Comparison of ENCODE assay signal across 8 mouse cellular contexts in the genomic region with DNA sequence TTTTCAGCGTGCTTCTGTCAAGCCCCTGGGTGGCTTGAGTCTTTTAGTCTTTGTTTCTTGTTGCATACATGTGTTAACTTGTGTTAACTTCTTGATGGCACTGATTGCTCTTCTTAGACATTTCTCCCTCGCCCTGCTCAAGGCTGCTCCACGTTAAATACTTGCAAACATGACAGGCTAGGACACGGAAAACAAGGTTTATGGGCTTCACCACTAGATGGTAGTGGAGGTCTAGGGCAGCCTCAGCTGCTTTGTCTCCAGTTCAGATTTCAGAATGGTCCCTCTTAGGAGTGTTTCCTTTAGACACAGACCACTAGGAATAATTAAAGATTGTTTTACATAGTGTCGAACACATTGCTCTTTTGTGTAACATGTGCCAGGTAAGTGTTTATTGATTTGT. TPM values are rescaled to one million over a fixed set of nuclear protein-coding genes. Genes with fewer than 3 reads are reported as not detected.
DNase-seq lines count a peak whose midpoint lies in the region; ATAC-seq and TF ChIP-seq lines count a peak whose summit lies in the region.

No protein-coding gene starts in this region.

- no peak overlapping the region for H3K9ac ChIP-seq in embryonic facial prominence, embryonic 14.5 days (ENCODE audit: low read depth, low read length)
- no peak overlapping the region for H3K9ac ChIP-seq in limb, embryonic 14.5 days (ENCODE audit: low read depth, low read length, severe bottlenecking)
- no peak overlapping the region for H3K9ac ChIP-seq in neural tube, embryonic 13.5 days

- TF ChIP-seq POLR2A in limb, embryonic 14.5 days (IDR thresholded peaks at IDR 0.05; ENCODE audit: borderline replicate concordance, extremely low read depth, insufficient read depth, insufficient read length) = no peak

- no peak overlapping the region for H3K27ac ChIP-seq in embryonic facial prominence, embryonic 14.5 days (replicated peaks; ENCODE audit: low read depth, low read length)
- no peak overlapping the region for H3K27ac ChIP-seq in limb, embryonic 14.5 days (replicated peaks; ENCODE audit: low read depth, low read length)
- no peak overlapping the region for H3K27ac ChIP-seq in neural tube, embryonic 13.5 days (replicated peaks)

- H3K4me3 ChIP-seq in embryonic facial prominence, embryonic 14.5 days (ENCODE audit: low read depth, low read length) = no peak overlapping the region
- H3K4me3 ChIP-seq in limb, embryonic 14.5 days (replicated peaks; ENCODE audit: low read length) = no peak overlapping the region
- no peak overlapping the region for H3K4me3 ChIP-seq in neural tube, embryonic 13.5 days

- WGBS in embryonic facial prominence, embryonic 14.5 days = 23% methylated on average over 5 of the region's 5 CpGs
- 21% methylated on average over 5 of the region's 5 CpGs for WGBS in limb, embryonic 14.5 days
- 39% methylated on average over 5 of the region's 5 CpGs for WGBS in neural tube, embryonic 13.5 days

- peak; percentile 78 for ATAC-seq in embryonic facial prominence, embryonic 14.5 days (ENCODE audit: low read depth)
- peak; percentile 70; the same call in 1 of the 2 replicates for ATAC-seq in limb, embryonic 14.5 days (ENCODE audit: low FRiP score, low read depth)
- peak; percentile 71; the same call in 1 of the 2 replicates for ATAC-seq in neural tube, embryonic 13.5 days (ENCODE audit: low read depth)
- no peak for ATAC-seq in erythroid progenitor cell, adult 5-6 weeks (replicated peaks; ENCODE audit: low FRiP score, poor library complexity, severe bottlenecking)

- peak; percentile 36 to 37 for DNase-seq in left cerebral cortex, adult 18-20 months (ENCODE audit: low spot score in 2 of 2)
- DNase-seq in left cerebral cortex, adult 8-10 months (ENCODE audit: low spot score in 2 of 2) = no peak
- DNase-seq in adrenal gland, postnatal 14 days = peak; percentile 74
- peak; percentile 76 for DNase-seq in embryonic facial prominence, embryonic 14.5 days (ENCODE audit: low spot score)
- peak; percentile 14 for DNase-seq in hindlimb bud, embryonic 11.5 days (ENCODE audit: extremely low spot score, low read depth, low spot score)
- DNase-seq in limb, embryonic 14.5 days (ENCODE audit: low spot score) = peak; percentile 73

- no peaks in the 10 kb centered on the region for H3K9me3 ChIP-seq in embryonic facial prominence, embryonic 14.5 days (ENCODE audit: control insufficient read depth, low read length)
- no peaks in the 10 kb centered on the region for H3K9me3 ChIP-seq in limb, embryonic 14.5 days (ENCODE audit: control insufficient read depth, low read length)
- H3K9me3 ChIP-seq in neural tube, embryonic 13.5 days = no peaks in the 10 kb centered on the region

- H3K27me3 ChIP-seq in embryonic facial prominence, embryonic 14.5 days (replicated peaks; ENCODE audit: control insufficient read depth, insufficient read depth, low read length) = no peaks in the 10 kb centered on the region
- H3K27me3 ChIP-seq in limb, embryonic 14.5 days (ENCODE audit: control insufficient read depth, insufficient read depth, low read length) = no peaks in the 10 kb centered on the region
- no peaks in the 10 kb centered on the region for H3K27me3 ChIP-seq in neural tube, embryonic 13.5 days

- H3K4me1 ChIP-seq in embryonic facial prominence, embryonic 14.5 days (ENCODE audit: control insufficient read depth, insufficient read depth, low read length) = no peaks in the 10 kb centered on the region; the same call in 1 of the 2 replicates
- H3K4me1 ChIP-seq in limb, embryonic 14.5 days (ENCODE audit: control insufficient read depth, insufficient read depth, low read length) = no peaks in the 10 kb centered on the region
- H3K4me1 ChIP-seq in neural tube, embryonic 13.5 days (replicated peaks) = no peaks in the 10 kb centered on the region

- no peak overlapping the region for H3K4me2 ChIP-seq in embryonic facial prominence, embryonic 14.5 days (ENCODE audit: low read depth, low read length)
- no peak overlapping the region for H3K4me2 ChIP-seq in limb, embryonic 14.5 days (replicated peaks; ENCODE audit: low read depth, low read length, severe bottlenecking)
- H3K4me2 ChIP-seq in neural tube, embryonic 13.5 days = no peak overlapping the region

- H3K36me3 ChIP-seq in embryonic facial prominence, embryonic 14.5 days (ENCODE audit: control insufficient read depth, insufficient read depth, low read length) = no peaks in the 10 kb centered on the region
- no peaks in the 10 kb centered on the region for H3K36me3 ChIP-seq in limb, embryonic 14.5 days (ENCODE audit: control insufficient read depth, insufficient read depth, low read length)
- H3K36me3 ChIP-seq in neural tube, embryonic 13.5 days = no peaks in the 10 kb centered on the region

RNA-seq across cellular contexts. Expression of gene Gpr87, which starts 19.7 kb away (rescaled TPM):
- total RNA-seq in left cerebral cortex, adult 18-20 months (2021) = not detected
- not detected for total RNA-seq in left cerebral cortex, adult 8-10 months (2022)
- total RNA-seq in adrenal gland, postnatal 14 days (2021) = not detected in 2 replicates
- polyA plus RNA-seq in embryonic facial prominence, embryonic 14.5 days (2014; fragmentation: Nextera tagmentation; extraction: Ambion mirVana) = 7.4 and 7.9 TPM in 2 replicates
- polyA plus RNA-seq in limb, embryonic 14.5 days (2012; rRNA removed) = 5.7 and 6.3 TPM in 2 replicates
- 14.8 and 20.4 TPM in 2 replicates for polyA plus RNA-seq in limb, embryonic 14.5 days (2014; fragmentation: Nextera tagmentation; extraction: Ambion mirVana)
- not detected in 2 replicates for polyA plus RNA-seq in neural tube, embryonic 13.5 days (2015; fragmentation: Nextera tagmentation; extraction: Ambion mirVana)
- total RNA-seq in erythroid progenitor cell, adult 5-6 weeks (2015; ENCODE audit: low replicate concordance) = not detected in 2 replicates
- total RNA-seq in erythroid progenitor cell, adult 5-6 weeks (2017; ENCODE audit: low replicate concordance) = not detected in 2 replicates

RNA-seq across cellular contexts. Expression of gene P2ry14, which starts 21.8 kb away (rescaled TPM):
- total RNA-seq in left cerebral cortex, adult 18-20 months (2021) = 1 to 10 TPM; 2.4 to 2.9 TPM
- 1 to 10 TPM; 1.9 to 2.8 (median 2.2) TPM for total RNA-seq in left cerebral cortex, adult 8-10 months (2022)
- 11.7 and 17.6 TPM in 2 replicates for total RNA-seq in adrenal gland, postnatal 14 days (2021)
- 1.8 and 2.1 TPM in 2 replicates for polyA plus RNA-seq in embryonic facial prominence, embryonic 14.5 days (2014; fragmentation: Nextera tagmentation; extraction: Ambion mirVana)
- polyA plus RNA-seq in limb, embryonic 14.5 days (2012; rRNA removed) = 0.36 and 0.38 TPM in 2 replicates
- polyA plus RNA-seq in limb, embryonic 14.5 days (2014; fragmentation: Nextera tagmentation; extraction: Ambion mirVana) = 1.6 and 1.8 TPM in 2 replicates
- 3.6 and 3.9 TPM in 2 replicates for polyA plus RNA-seq in neural tube, embryonic 13.5 days (2015; fragmentation: Nextera tagmentation; extraction: Ambion mirVana)
- 4.6 TPM in 1 of 2 replicates, not detected in the other for total RNA-seq in erythroid progenitor cell, adult 5-6 weeks (2015; ENCODE audit: low replicate concordance)
- 2.1 TPM in 1 of 2 replicates, not detected in the other for total RNA-seq in erythroid progenitor cell, adult 5-6 weeks (2017; ENCODE audit: low replicate concordance)

RNA-seq across cellular contexts. Expression of gene P2ry13, which starts 35.4 kb away (rescaled TPM):
- total RNA-seq in left cerebral cortex, adult 18-20 months (2021) = 1 to 10 TPM; 7.6 to 8.2 TPM
- 10 to 100 TPM in 3 of 4 experiments, 1 to 10 TPM in 1; 10.0 to 17.6 (median 13.2) TPM for total RNA-seq in left cerebral cortex, adult 8-10 months (2022)
- total RNA-seq in adrenal gland, postnatal 14 days (2021) = 0.82 and 3.3 TPM in 2 replicates
- polyA plus RNA-seq in embryonic facial prominence, embryonic 14.5 days (2014; fragmentation: Nextera tagmentation; extraction: Ambion mirVana) = 2.0 and 2.5 TPM in 2 replicates
- 1.3 and 1.4 TPM in 2 replicates for polyA plus RNA-seq in limb, embryonic 14.5 days (2012; rRNA removed)
- polyA plus RNA-seq in limb, embryonic 14.5 days (2014; fragmentation: Nextera tagmentation; extraction: Ambion mirVana) = 1.6 and 1.9 TPM in 2 replicates
- polyA plus RNA-seq in neural tube, embryonic 13.5 days (2015; fragmentation: Nextera tagmentation; extraction: Ambion mirVana) = 1.9 and 2.0 TPM in 2 replicates
- total RNA-seq in erythroid progenitor cell, adult 5-6 weeks (2015; ENCODE audit: low replicate concordance) = 1.3 and 4.3 TPM in 2 replicates
- 1.4 and 2.3 TPM in 2 replicates for total RNA-seq in erythroid progenitor cell, adult 5-6 weeks (2017; ENCODE audit: low replicate concordance)

Comparison
In these comparisons a context has a peak if more than half of its experiments do, and no peak if none do; other contexts are left out.
1. DNase-seq: peak in left cerebral cortex, adult 18-20 months (2 of 2), adrenal gland, postnatal 14 days (single experiment), embryonic facial prominence, embryonic 14.5 days (single experiment), hindlimb bud, embryonic 11.5 days (single experiment) and limb, embryonic 14.5 days (single experiment); none in left cerebral cortex, adult 8-10 months (0 of 2).